Mouse (Mus musculus) liver, postnatal 0 days (tissue): ENCODE results near the gene Dctn2. TPM values are rescaled to one million over a fixed set of nuclear protein-coding genes. Genes with fewer than 3 reads are reported as not detected.
A peak's percentile ranks its signal among the peaks of the same experiment; 100 is the strongest.

Experiments used
- ATAC-seq: fragments of 200-750 bp; cut with Nextera tagmentation; 2 replicates; pipeline ENCODE4 v1.8.0; 2017; ENCODE audit warnings: mild to moderate bottlenecking, moderate library complexity
- DNase-seq: peaks from one replicate; pipeline ENCODE4 v3.0.0-alpha.2; 2016
- H3K27ac ChIP-seq: fragments of 300-500 bp; sonication (generic); 2 replicates; pipeline ENCODE4 v1.5.1; 2014; ENCODE audit warnings: antibody characterized with exemption, moderate library complexity, mild to moderate bottlenecking, low read depth
- H3K27me3 ChIP-seq: fragments of 300-500 bp; sonication (generic); 2 replicates; pipeline ENCODE4 v1.6.1; 2014; ENCODE audit warnings: low read length, control low read depth, mixed read lengths; ENCODE audit not compliant: insufficient read depth
- H3K36me3 ChIP-seq: fragments of 300-500 bp; sonication (generic); replicated peaks from 2 replicates; pipeline ENCODE4 v1.6.1; 2014; ENCODE audit warnings: mild to moderate bottlenecking, control low read depth, low read length, moderate library complexity, mixed read lengths; ENCODE audit not compliant: insufficient read depth
- H3K4me1 ChIP-seq: fragments of 300-500 bp; sonication (generic); 2 replicates; pipeline ENCODE4 v1.6.1; 2014; ENCODE audit warnings: antibody characterized with exemption, mild to moderate bottlenecking, control low read depth; ENCODE audit not compliant: insufficient read depth
- H3K4me2 ChIP-seq: fragments of 300-500 bp; sonication (generic); 2 replicates; pipeline ENCODE4 v1.6.1; 2014; ENCODE audit warnings: low read depth, mild to moderate bottlenecking, low read length, moderate library complexity, mixed read lengths
- H3K4me3 ChIP-seq: fragments of 300-500 bp; sonication (generic); 2 replicates; pipeline ENCODE4 v1.5.1; 2014; ENCODE audit warnings: low read depth, low read length
- H3K9ac ChIP-seq: fragments of 300-500 bp; sonication (generic); replicated peaks from 2 replicates; pipeline ENCODE4 v1.6.1; 2014; ENCODE audit warnings: mild to moderate bottlenecking, moderate library complexity
- H3K9me3 ChIP-seq: fragments of 300-500 bp; sonication (generic); 2 replicates; pipeline ENCODE4 v1.6.1; 2016; ENCODE audit warnings: mild to moderate bottlenecking, control low read depth, low read length, mixed read lengths
- CTCF ChIP-seq: sonication (generic); IDR thresholded peaks from 2 replicates; pipeline ENCODE4 v1.5.1; 2016; ENCODE audit warnings: antibody characterized with exemption, low read depth
- EP300 ChIP-seq: IDR thresholded peaks from 2 replicates; pipeline ENCODE4 v1.6.1; 2016; ENCODE audit warnings: antibody characterized with exemption, low read depth, mild to moderate bottlenecking
- WGBS: fragments of 180-500 bp; shearing (Covaris S2); extraction: QIAGEN DNeasy Blood & Tissue Kit; methylation state at CpG from one replicate; pipeline ENCODE4 v1.1.7; 2014; ENCODE audit not compliant: insufficient replicate concordance; 5-methylcytosine and 5-hydroxymethylcytosine counted together
- polyA plus RNA-seq: library from polyadenylated mRNA; unstranded; fragments of >200 nt; fragmentation: Nextera tagmentation; extraction: Ambion mirVana; gene quantifications from 2 replicates; pipeline ENCODE4 v1.2.1, GENCODE M21; 2015

Gene Dctn2
- polyA plus RNA-seq, 1 experiment from 2014 or later = 65.3 TPM

- TF ChIP-seq CTCF (no peak), EP300 (no peak)
- Histone ChIP-seq H3K4me3 (no peak overlapping the region), H3K9me3 (no peaks in the 10 kb centered on the region), H3K4me2 (no peak overlapping the region), H3K27me3 (no peaks in the 10 kb centered on the region), H3K4me1 (peaks cover 11% of the 10 kb centered on the region), H3K27ac (no peak overlapping the region), H3K9ac (no peak overlapping the region), H3K36me3 (no peaks in the 10 kb centered on the region)
- 38% methylated on average over 2 of the region's 2 CpGs for WGBS
- no peak for DNase-seq
- ATAC-seq = no peak
Observed at GRCm38 (mm10) chr10:127317277-127317676, 51.1 kb downstream of the Dctn2 start.

GRCm38 (mm10) chr10:127318009-127318408 is 51.8 kb downstream of the Dctn2 start:
- Histone ChIP-seq H3K4me1 (peaks cover 4% of the 10 kb centered on the region), H3K27me3 (no peaks in the 10 kb centered on the region), H3K4me2 (no peak overlapping the region), H3K36me3 (no peaks in the 10 kb centered on the region), H3K9me3 (no peaks in the 10 kb centered on the region), H3K27ac (no peak overlapping the region), H3K9ac (no peak overlapping the region), H3K4me3 (no peak overlapping the region)
- TF ChIP-seq EP300 (no peak), CTCF (no peak)
- WGBS = 24% methylated on average over 4 of the region's 4 CpGs
- DNase-seq = no peak
- ATAC-seq = no peak

GRCm38 (mm10) chr10:127319969-127320368 is 53.8 kb downstream of the Dctn2 start:
- DNase-seq = no peak
- WGBS = 76% methylated on average over 7 of the region's 7 CpGs

GRCm38 (mm10) chr10:127321621-127322020 is 55.5 kb downstream of the Dctn2 start, which contains the start of gene Arhgap9:
Arhgap9 (plus strand) TSS chr10:127321964.
- ATAC-seq = no peak
- DNase-seq = no peak
- WGBS = 51% methylated on average over 3 of the region's 3 CpGs
- H3K9me3 ChIP-seq = no peaks in the 10 kb centered on the region
- peak within 1 kb of the TSS; percentile 43 for H3K4me3 ChIP-seq
- H3K27me3 ChIP-seq = no peaks in the 10 kb centered on the region
- TF ChIP-seq CTCF (no peak), EP300 (no peak)
- peak within 1 kb of the TSS; percentile 64 for H3K4me2 ChIP-seq
- H3K9ac ChIP-seq = peak within 1 kb of the TSS; percentile 59; the same call in 1 of the 2 replicates
- no peaks in the 10 kb centered on the region for H3K36me3 ChIP-seq
- peaks cover 19% of the 10 kb centered on the region for H3K4me1 ChIP-seq
- H3K27ac ChIP-seq = peak within 1 kb of the TSS; percentile 80

More at GRCm38 (mm10) chr10:127319969-127320368, 53.8 kb downstream of the Dctn2 start:
- TF ChIP-seq EP300 (no peak), CTCF (no peak)
- Histone ChIP-seq H3K4me2 (no peak overlapping the region), H3K4me1 (peaks cover 3% of the 10 kb centered on the region; the same call in 1 of the 2 replicates), H3K27me3 (no peaks in the 10 kb centered on the region), H3K9ac (no peak overlapping the region), H3K9me3 (no peaks in the 10 kb centered on the region), H3K4me3 (no peak overlapping the region), H3K36me3 (no peaks in the 10 kb centered on the region), H3K27ac (no peak overlapping the region)
- no peak for ATAC-seq

- WGBS = 78% methylated on average over 13 of the region's 13 CpGs
- DNase-seq = no peak
- H3K4me1 ChIP-seq = peaks cover 22% of the 10 kb centered on the region
Observed at GRCm38 (mm10) chr10:127322178-127322577, 56.0 kb downstream of the Dctn2 start.

GRCm38 (mm10) chr10:127322669-127323068 is 56.5 kb downstream of the Dctn2 start:
- peak overlapping the region; percentile 80 for H3K27ac ChIP-seq
- peak overlapping the region; percentile 43 for H3K4me3 ChIP-seq
- H3K4me2 ChIP-seq = peak overlapping the region; percentile 64
- WGBS = 56% methylated on average over 4 of the region's 4 CpGs
- no peak for TF ChIP-seq EP300
- TF ChIP-seq CTCF = no peak
- peaks cover 22% of the 10 kb centered on the region for H3K4me1 ChIP-seq
- peak overlapping the region; percentile 59 for H3K9ac ChIP-seq
- no peak for DNase-seq
- no peaks in the 10 kb centered on the region for H3K27me3 ChIP-seq
- ATAC-seq = no peak
- H3K9me3 ChIP-seq = no peaks in the 10 kb centered on the region
- H3K36me3 ChIP-seq = peaks cover 3% of the 10 kb centered on the region

More at GRCm38 (mm10) chr10:127322178-127322577, 56.0 kb downstream of the Dctn2 start:
- Histone ChIP-seq H3K36me3 (no peaks in the 10 kb centered on the region), H3K27ac (peak overlapping the region; percentile 80; the same call in 1 of the 2 replicates), H3K4me2 (peak overlapping the region; percentile 64), H3K4me3 (0 out of 2 replicates have a peak overlapping the region, but pooled peaks have one; percentile 43), H3K9me3 (no peaks in the 10 kb centered on the region), H3K9ac (no peak overlapping the region), H3K27me3 (no peaks in the 10 kb centered on the region)
- no peak for ATAC-seq
- TF ChIP-seq CTCF (no peak), EP300 (no peak)
